Mouse (Mus musculus): Measurements from ENCODE around the gene Eri2. TPM values are rescaled to one million over a fixed set of nuclear protein-coding genes. Genes with fewer than 3 reads are reported as not detected.

The Eri2 gene
- polyA plus RNA-seq (2012; rRNA removed; ENCODE audit: low replicate concordance), result 2.1 and 3.3 TPM in 2 replicates

GRCm38 (mm10) chr7:119793586-119794250 is at the start of gene Eri2, which contains the start of gene Rexo5:
Gene Eri2, minus strand, starts transcription at chr7:119794058.
Gene Rexo5, plus strand, starts transcription at chr7:119794006.

GRCm38 (mm10) chr7:119760527-119760951 is 33.3 kb downstream of the Eri2 start, which contains the start of gene Acsm3:
Gene Acsm3, plus strand, starts transcription at chr7:119760923.

GRCm38 (mm10) chr7:119720253-119720946 is 73.5 kb downstream of the Eri2 start, which contains the start of gene Thumpd1:
Gene Thumpd1, minus strand, starts transcription at chr7:119720798.

Other genes starting within 250 kb of the Eri2 start
- not detected in 2 replicates for gene Acsm2, start 239.7 kb downstream of the Eri2 start, polyA plus RNA-seq (2012; rRNA removed; ENCODE audit: low replicate concordance)
- 0.54 TPM in 1 of 2 replicates, not detected in the other for gene Acsm1, start 187.0 kb downstream of the Eri2 start, polyA plus RNA-seq (2012; rRNA removed; ENCODE audit: low replicate concordance)
- not detected in 2 replicates for gene Acsm4, start 104.0 kb downstream of the Eri2 start, polyA plus RNA-seq (2012; rRNA removed; ENCODE audit: low replicate concordance)
- gene Thumpd1, start 73.3 kb downstream of the Eri2 start, polyA plus RNA-seq (2012; rRNA removed; ENCODE audit: low replicate concordance), result 14.3 and 17.8 TPM in 2 replicates
- gene Acsm3, start 33.1 kb downstream of the Eri2 start, polyA plus RNA-seq (2012; rRNA removed; ENCODE audit: low replicate concordance), result 6.8 and 14.8 TPM in 2 replicates
- gene Rexo5, start 52 bp downstream of the Eri2 start, polyA plus RNA-seq (2012; rRNA removed; ENCODE audit: low replicate concordance), result 5.0 and 6.8 TPM in 2 replicates
- 2.0 and 5.2 TPM in 2 replicates for gene Lyrm1, start 101.8 kb upstream of the Eri2 start, polyA plus RNA-seq (2012; rRNA removed; ENCODE audit: low replicate concordance)
- 7.0 and 13.7 TPM in 2 replicates for gene Dcun1d3, start 102.2 kb upstream of the Eri2 start, polyA plus RNA-seq (2012; rRNA removed; ENCODE audit: low replicate concordance)

Data from subcutaneous adipose tissue, adult 2 months (tissue).